Mouse (Mus musculus) heart, adult 2 months (tissue): ENCODE measurements at regions not wholly inside any gene's neighbourhood (a gene's known extent, or its start where the extent isn't known, plus 50 kb on each side); places are given as distances from the start of the nearest gene placed in this dataset.
A peak's percentile ranks its signal among the peaks of the same experiment; 100 is the strongest.

Experiments used
- DNase-seq, 2 experiments: peaks; one replicate each; pipeline ENCODE4 v3.0.0; 2021
- H3K27ac ChIP-seq: fragments of 200-600 bp; 2 replicates; pipeline ENCODE4 v1.8.1; 2022
- H3K27me3 ChIP-seq: fragments of 200-500 bp; 2 replicates; pipeline ENCODE4 v1.6.1; 2012; ENCODE audit warnings: mild to moderate bottlenecking, low read length, inconsistent platforms, mixed read lengths; ENCODE audit not compliant: control insufficient read depth, insufficient read depth
- H3K36me3 ChIP-seq: fragments of 200-500 bp; 2 replicates; pipeline ENCODE4 v1.6.1; 2012; ENCODE audit warnings: low read length, inconsistent platforms; ENCODE audit not compliant: control insufficient read depth, insufficient read depth
- H3K4me1 ChIP-seq: fragments of 200-500 bp; 2 replicates; pipeline ENCODE4 v1.6.1; 2011; ENCODE audit warnings: low read length; ENCODE audit not compliant: control insufficient read depth, insufficient read depth
- H3K4me3 ChIP-seq: fragments of 200-600 bp; 2 replicates; pipeline ENCODE4 v1.8.1; 2022
- H3K79me2 ChIP-seq: fragments of 200-500 bp; replicated peaks from 2 replicates; pipeline ENCODE4 v1.6.1; 2012; ENCODE audit warnings: mild to moderate bottlenecking, inconsistent platforms, low read length, moderate library complexity, mixed read lengths; ENCODE audit not compliant: control insufficient read depth, insufficient read depth
- H3K9ac ChIP-seq: fragments of 200-500 bp; 2 replicates; pipeline ENCODE4 v1.6.1; 2012; ENCODE audit warnings: low read depth, mild to moderate bottlenecking, control low read depth, inconsistent platforms, low read length, mixed read lengths
- CTCF ChIP-seq: fragments of 200-600 bp; IDR thresholded peaks from 2 replicates; pipeline ENCODE4 v1.8.1; 2022; ENCODE audit warnings: antibody characterized with exemption, mild to moderate bottlenecking, moderate library complexity
- EP300 ChIP-seq: fragments of 200-500 bp; IDR thresholded peaks from 2 replicates; pipeline ENCODE4 v1.6.1; 2011; ENCODE audit warnings: low read depth, low read length, control low read depth; ENCODE audit not compliant: insufficient read depth
- POLR2A ChIP-seq: fragments of 200-500 bp; IDR thresholded peaks from 2 replicates; pipeline ENCODE4 v1.6.1; 2011; ENCODE audit warnings: mild to moderate bottlenecking, low read depth, low read length, control low read depth; ENCODE audit not compliant: insufficient read depth
- WGBS: fragments of 180-500 bp; shearing (Covaris S2); methylation state at CpG from one replicate; pipeline ENCODE4 v1.1.7; 2018; 5-methylcytosine and 5-hydroxymethylcytosine counted together
- intact Hi-C: fragments of 180-260 bp; cut with DNase I; formaldehyde crosslinking; loops from one replicate; pipeline ENCODE4 v1.15.1; 2025

DNA sequence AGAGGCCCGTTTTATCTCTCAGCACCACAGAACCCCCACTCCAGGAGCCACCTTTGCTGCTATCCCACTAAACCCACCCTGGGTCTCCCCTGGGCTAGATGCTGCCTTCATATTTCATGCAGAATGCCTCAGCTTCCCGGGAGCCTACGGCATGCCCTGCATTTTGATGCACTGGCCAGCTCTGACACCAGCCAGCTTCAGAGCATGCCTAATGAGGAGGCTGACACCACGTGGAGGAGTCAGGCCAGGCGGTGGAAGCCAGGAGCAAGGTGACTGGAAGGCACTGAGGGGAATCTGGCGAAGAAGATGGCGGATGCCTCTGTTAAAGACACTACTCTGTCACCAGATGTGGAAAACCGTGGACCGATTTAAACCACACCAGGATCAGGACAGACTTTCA lies 567.2 kb downstream of the Ccdc171 start:
- intact Hi-C loops, result no loop called here
- Histone ChIP-seq H3K4me1 (no peaks in the 10 kb centered on the region; the same call in 1 of the 2 replicates), H3K27me3 (peaks cover 2% of the 10 kb centered on the region; the same call in 1 of the 2 replicates), H3K79me2 (no peaks in the 10 kb centered on the region), H3K27ac (no peak overlapping the region), H3K4me3 (no peak overlapping the region), H3K36me3 (no peaks in the 10 kb centered on the region), H3K9ac (no peak overlapping the region)
- 65% methylated on average over 9 of the region's 9 CpGs for WGBS
- DNase-seq, result peak in 1 of 2 experiments; percentile 15
- no peak for TF ChIP-seq POLR2A
- TF ChIP-seq EP300, result no peak
- TF ChIP-seq CTCF, result no peak

DNA sequence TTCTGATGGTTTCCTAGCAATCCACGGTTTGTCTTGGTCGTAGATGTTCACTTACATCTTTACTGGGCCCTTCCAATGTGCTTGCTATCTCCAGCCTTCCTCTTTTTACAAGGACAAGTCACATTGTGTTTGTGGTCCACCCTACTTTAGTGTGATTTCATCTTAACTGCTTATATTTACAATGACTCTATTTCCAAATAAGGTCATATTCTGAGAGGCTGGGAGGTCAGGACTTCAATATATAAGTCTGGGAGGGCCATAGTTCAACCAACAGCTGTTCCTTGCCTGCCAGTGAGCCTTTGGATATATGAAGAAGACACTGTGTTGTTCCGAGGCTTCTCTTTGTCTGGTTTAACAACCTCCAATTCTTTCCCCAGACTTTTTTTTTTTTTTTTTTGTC lies 569.9 kb downstream of the Ccdc171 start:
- TF ChIP-seq POLR2A, result no peak
- TF ChIP-seq CTCF, result no peak
- TF ChIP-seq EP300, result no peak
- H3K27ac ChIP-seq, result no peak overlapping the region
- H3K27me3 ChIP-seq, result no peaks in the 10 kb centered on the region; the same call in 1 of the 2 replicates
- no peaks in the 10 kb centered on the region for H3K79me2 ChIP-seq
- no peak overlapping the region for H3K9ac ChIP-seq
- no peak for DNase-seq
- intact Hi-C loops, result no loop called here
- WGBS, result 83% methylated on average over 3 of the region's 3 CpGs
- no peaks in the 10 kb centered on the region for H3K4me1 ChIP-seq
- H3K4me3 ChIP-seq, result no peak overlapping the region
- no peaks in the 10 kb centered on the region for H3K36me3 ChIP-seq

DNA sequence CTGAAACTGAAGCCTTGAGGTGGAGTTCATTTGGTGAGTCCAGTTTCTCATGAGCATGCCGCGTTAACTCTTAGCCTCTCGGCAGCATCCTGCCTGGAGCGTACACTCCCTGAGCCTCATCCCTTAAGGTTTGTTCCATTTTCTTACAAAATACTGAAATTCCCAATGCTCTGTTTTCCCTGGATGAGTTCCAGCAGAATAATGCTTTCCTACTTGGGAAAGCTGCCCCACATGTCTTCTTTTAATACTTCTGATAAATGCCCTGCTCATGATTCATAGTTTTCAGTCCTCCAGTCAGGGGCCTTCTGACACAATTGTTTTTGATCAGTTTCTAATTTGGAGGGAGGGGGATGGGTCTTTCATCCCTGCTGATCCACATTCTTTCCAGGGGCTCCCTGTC lies 570.7 kb downstream of the Ccdc171 start:
- TF ChIP-seq EP300, result no peak
- TF ChIP-seq POLR2A, result no peak
- no peak for TF ChIP-seq CTCF
- Histone ChIP-seq H3K27ac (no peak overlapping the region), H3K9ac (no peak overlapping the region), H3K36me3 (no peaks in the 10 kb centered on the region), H3K4me3 (no peak overlapping the region), H3K4me1 (no peaks in the 10 kb centered on the region), H3K79me2 (no peaks in the 10 kb centered on the region), H3K27me3 (no peaks in the 10 kb centered on the region)
- intact Hi-C loops, result no loop called here
- no peak for DNase-seq
- 51% methylated on average over 4 of the region's 4 CpGs for WGBS

DNA sequence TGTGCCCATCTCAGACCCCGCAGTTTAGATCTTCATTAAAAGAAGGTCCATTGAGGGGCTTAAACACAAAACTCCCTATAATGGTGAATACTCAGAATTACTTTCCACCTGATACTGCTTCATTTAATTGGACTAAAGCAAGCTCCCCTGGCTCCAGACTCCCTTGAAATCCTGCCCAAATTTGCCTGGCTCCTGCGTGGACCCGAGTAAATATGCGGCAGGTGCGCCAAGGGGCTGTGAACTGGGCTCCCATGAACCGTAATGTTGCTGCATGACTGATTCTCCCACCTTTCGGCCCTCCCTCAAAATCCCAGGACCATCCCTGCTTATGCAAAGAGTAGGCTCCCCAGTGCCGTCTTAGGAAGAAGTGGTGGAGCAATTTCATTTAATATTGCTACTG lies 573.7 kb downstream of the Ccdc171 start:
- no peaks in the 10 kb centered on the region for H3K27me3 ChIP-seq
- TF ChIP-seq POLR2A, result no peak
- TF ChIP-seq CTCF, result no peak
- TF ChIP-seq EP300, result no peak
- no peaks in the 10 kb centered on the region for H3K79me2 ChIP-seq
- no peak overlapping the region for H3K4me3 ChIP-seq
- no peak overlapping the region for H3K27ac ChIP-seq
- intact Hi-C loops, result no loop called here
- no peak overlapping the region for H3K9ac ChIP-seq
- H3K36me3 ChIP-seq, result no peaks in the 10 kb centered on the region
- WGBS, result 94% methylated on average over 8 of the region's 8 CpGs
- H3K4me1 ChIP-seq, result no peaks in the 10 kb centered on the region
- no peak for DNase-seq

DNA sequence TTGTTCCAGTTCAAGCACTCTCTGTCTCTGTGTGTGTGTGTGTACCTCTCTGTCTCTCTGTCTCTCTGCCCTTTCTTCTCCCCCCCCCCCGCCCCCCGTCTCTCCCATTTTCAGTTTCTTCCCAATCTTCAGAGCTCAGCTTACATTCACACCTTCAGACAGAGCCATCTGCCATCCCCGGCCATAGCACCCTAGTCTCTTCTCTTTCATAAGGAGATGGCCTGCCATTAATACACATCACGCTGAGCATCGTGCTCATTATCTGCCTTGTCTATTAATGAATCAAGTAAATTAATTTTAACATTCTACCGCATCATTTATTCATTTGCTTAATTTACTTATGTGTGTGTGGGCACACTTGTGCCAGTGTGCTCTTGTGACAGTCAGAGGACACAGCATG lies 573.2 kb downstream of the Bnc2 start:
- Histone ChIP-seq H3K9ac (no peak overlapping the region), H3K4me3 (no peak overlapping the region), H3K4me1 (no peaks in the 10 kb centered on the region), H3K79me2 (no peaks in the 10 kb centered on the region), H3K27me3 (no peaks in the 10 kb centered on the region), H3K36me3 (no peaks in the 10 kb centered on the region), H3K27ac (no peak overlapping the region)
- WGBS, result 90% methylated on average over 6 of the region's 6 CpGs
- no peak for DNase-seq
- TF ChIP-seq POLR2A, result no peak
- no peak for TF ChIP-seq CTCF
- no peak for TF ChIP-seq EP300
- intact Hi-C loops, result no loop called here

DNA sequence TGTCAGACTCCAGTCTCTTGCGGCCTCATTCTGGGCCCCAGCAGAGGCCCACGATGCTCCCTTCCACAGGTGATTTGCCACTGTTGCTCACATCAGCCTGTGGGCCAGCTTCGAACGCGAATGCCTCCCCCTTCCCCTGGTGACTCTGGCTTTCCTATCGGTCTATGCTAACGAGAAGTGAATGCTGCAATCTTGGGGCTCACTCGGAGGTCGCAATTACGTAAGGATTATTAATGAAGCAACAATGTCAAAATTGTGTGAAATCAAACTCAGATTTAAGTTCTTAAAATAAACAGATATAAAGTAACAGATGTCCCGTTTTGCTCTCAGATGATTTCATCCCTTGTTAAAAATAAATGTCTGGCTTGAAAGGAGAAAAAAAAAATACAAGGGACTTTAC lies 572.3 kb downstream of the Bnc2 start:
- Histone ChIP-seq H3K36me3 (no peaks in the 10 kb centered on the region), H3K79me2 (no peaks in the 10 kb centered on the region), H3K4me1 (no peaks in the 10 kb centered on the region), H3K27me3 (no peaks in the 10 kb centered on the region), H3K4me3 (no peak overlapping the region), H3K27ac (no peak overlapping the region), H3K9ac (no peak overlapping the region)
- 62% methylated on average over 11 of the region's 11 CpGs for WGBS
- TF ChIP-seq POLR2A (no peak), EP300 (no peak), CTCF (no peak)
- DNase-seq, result no peak
- intact Hi-C loops, result no loop called here
